8 mouse cellular contexts compared by ENCODE assay signal in genomic region chr19:55742386-55743000, GRCm38 (mm10). TPM values are rescaled to one million over a fixed set of nuclear protein-coding genes. Genes with fewer than 3 reads are reported as not detected.
DNase-seq lines count a peak whose midpoint lies in the region; ATAC-seq and TF ChIP-seq lines count a peak whose summit lies in the region.

No protein-coding gene starts in this region.

- no peaks in the 10 kb centered on the region for H3K36me3 ChIP-seq in intestine, embryonic 16.5 days (ENCODE audit: control insufficient read depth, insufficient read depth, low read length)
- H3K36me3 ChIP-seq in liver, postnatal 0 days (replicated peaks; ENCODE audit: insufficient read depth, low read length), result no peaks in the 10 kb centered on the region

- H3K4me2 ChIP-seq in intestine, embryonic 16.5 days (ENCODE audit: low read depth, low read length), result peak overlapping the region; percentile 87
- peak overlapping the region; percentile 73 for H3K4me2 ChIP-seq in liver, postnatal 0 days (ENCODE audit: low read depth, low read length)

- peaks cover 32% of the 10 kb centered on the region for H3K4me1 ChIP-seq in intestine, embryonic 16.5 days (ENCODE audit: control insufficient read depth, insufficient read depth, low read length)
- peaks cover 9% of the 10 kb centered on the region for H3K4me1 ChIP-seq in liver, postnatal 0 days (ENCODE audit: insufficient read depth)

- no peak for ATAC-seq in intestine, embryonic 16.5 days
- ATAC-seq in liver, postnatal 0 days, result no peak

- H3K27me3 ChIP-seq in intestine, embryonic 16.5 days (replicated peaks; ENCODE audit: control insufficient read depth, insufficient read depth, low read length), result no peaks in the 10 kb centered on the region
- peaks cover 15% of the 10 kb centered on the region for H3K27me3 ChIP-seq in liver, postnatal 0 days (ENCODE audit: insufficient read depth, low read length)

- H3K27ac ChIP-seq in intestine, embryonic 16.5 days (ENCODE audit: low read length), result peak overlapping the region; percentile 99
- peak overlapping the region; percentile 95 for H3K27ac ChIP-seq in liver, postnatal 0 days (ENCODE audit: low read depth)

- TF ChIP-seq EP300 in liver, postnatal 0 days (IDR thresholded peaks at IDR 0.05; ENCODE audit: low read depth), result no peak

- peak; percentile 25 to 30 for DNase-seq in cerebellum, postnatal 25 days
- DNase-seq in cerebellum, postnatal 36 days, result no peak
- DNase-seq in adrenal gland, postnatal 4 days (ENCODE audit: low spot score in 2 of 2), result peak; percentile 22 to 32
- peak; percentile 56 to 57 for DNase-seq in gastrocnemius, postnatal 4 days (ENCODE audit: low spot score in 2 of 2)
- peak; percentile 51 for DNase-seq in liver, postnatal 0 days
- peak; percentile 66 for DNase-seq in retina, embryonic 14.5 days (ENCODE audit: low spot score)
- DNase-seq in c-Kit-positive CD71-positive TER-119-positive erythroid progenitor cells, embryonic 14.5 days (ENCODE audit: low spot score), result no peak

- peak overlapping the region; percentile 94 for H3K4me3 ChIP-seq in intestine, embryonic 16.5 days (ENCODE audit: low read length)
- H3K4me3 ChIP-seq in liver, postnatal 0 days (ENCODE audit: low read depth, low read length), result peak overlapping the region; percentile 78

- H3K9me3 ChIP-seq in intestine, embryonic 16.5 days (ENCODE audit: control insufficient read depth, low read length), result no peaks in the 10 kb centered on the region
- no peaks in the 10 kb centered on the region for H3K9me3 ChIP-seq in liver, postnatal 0 days (ENCODE audit: low read length)

- TF ChIP-seq CTCF in liver, postnatal 0 days (IDR thresholded peaks at IDR 0.05; ENCODE audit: low read depth), result no peak

- peak overlapping the region; percentile 99 for H3K9ac ChIP-seq in intestine, embryonic 16.5 days (ENCODE audit: low read depth, low read length)
- H3K9ac ChIP-seq in liver, postnatal 0 days (replicated peaks), result peak overlapping the region; percentile 83

- WGBS in intestine, embryonic 16.5 days, result under 1% methylated on average over 60 of the region's 70 CpGs
- WGBS in liver, postnatal 0 days (ENCODE audit: insufficient replicate concordance), result under 1% methylated on average over 57 of the region's 70 CpGs

RNA-seq across cellular contexts. Expression of gene Tcf7l2, which starts 0.9 kb away (rescaled TPM):
- 10 to 100 TPM; 42.6 to 42.7 TPM for total RNA-seq in adrenal gland, postnatal 4 days (2021)
- 10 to 100 TPM; 51.2 to 54.9 TPM for total RNA-seq in gastrocnemius, postnatal 4 days (2021)
- 57.1 and 58.4 TPM in 2 replicates for polyA plus RNA-seq in intestine, embryonic 16.5 days (2015; fragmentation: Nextera tagmentation; extraction: Ambion mirVana)
- polyA plus RNA-seq in liver, postnatal 0 days (2015; fragmentation: Nextera tagmentation; extraction: Ambion mirVana), result 18.8 and 21.6 TPM in 2 replicates

Comparison
In these comparisons a context has a peak if more than half of its experiments do, and no peak if none do; other contexts are left out.
1. DNase-seq: peak in cerebellum, postnatal 25 days (2 of 2), adrenal gland, postnatal 4 days (2 of 2), gastrocnemius, postnatal 4 days (2 of 2), liver, postnatal 0 days (single experiment) and retina, embryonic 14.5 days (single experiment); none in cerebellum, postnatal 36 days (0 of 2) and c-Kit-positive CD71-positive TER-119-positive erythroid progenitor cells, embryonic 14.5 days (single experiment).